Mouse (Mus musculus) G1E (cell line): ENCODE results near the gene Fip1l1.

Source experiments
- CTCF ChIP-seq: IDR thresholded peaks from 2 replicates; pipeline ENCODE4 v1.5.1; 2012; ENCODE audit warnings: low read depth, low read length, inconsistent platforms, mixed read lengths
- GATA1 ChIP-seq: IDR thresholded peaks from 2 replicates; pipeline ENCODE4 v1.6.1; 2012; ENCODE audit warnings: borderline replicate concordance, low read length, inconsistent platforms, mixed read lengths

DNA sequence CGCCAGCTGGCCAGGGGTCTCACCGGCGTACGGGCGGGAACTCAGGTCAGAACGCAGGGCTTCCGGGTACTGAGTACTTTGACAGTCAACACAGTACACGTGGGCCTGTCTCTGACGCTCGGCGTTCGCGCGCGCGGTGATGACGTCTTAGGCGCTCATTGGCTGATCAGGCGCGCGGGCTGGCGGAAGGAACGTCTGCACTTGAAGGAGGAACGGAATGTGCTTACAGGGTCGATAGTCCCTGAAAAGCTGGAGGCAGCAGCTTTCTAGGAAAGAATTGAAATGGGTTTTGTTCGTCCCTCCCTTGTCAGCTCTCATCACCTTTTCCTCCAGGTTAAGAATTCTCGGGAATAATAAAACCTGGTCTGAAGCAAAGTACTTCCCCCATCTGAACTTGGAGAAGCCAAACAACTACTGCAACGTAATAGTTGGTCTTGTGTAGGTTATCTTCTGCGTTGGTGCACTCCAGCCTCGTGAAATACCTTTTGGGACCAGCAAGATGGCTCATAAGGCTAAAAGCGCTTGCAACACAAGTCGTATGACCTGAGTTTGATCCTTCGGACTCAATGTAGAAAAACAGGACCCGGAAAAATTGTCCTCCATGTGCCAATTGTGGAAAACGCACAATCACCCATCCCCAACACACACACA is 3.5 kb upstream of the Fip1l1 start, which contains the start of gene Scfd2:
- TF ChIP-seq CTCF: no peak
- TF ChIP-seq GATA1: no peak
